Mouse (Mus musculus) stomach, embryonic 15.5 days (tissue): Measurements from ENCODE around the gene Lgals1. TPM values are rescaled to one million over a fixed set of nuclear protein-coding genes. Genes with fewer than 3 reads are reported as not detected.

ENCODE experiments used
- ATAC-seq: fragments of 200-750 bp; cut with Nextera tagmentation; 2 replicates; pipeline ENCODE4 v1.8.0; 2017; ENCODE audit warnings: low read depth, moderate number of reproducible peaks, moderate TSS enrichment; ENCODE audit not compliant: insufficient read depth, low FRiP score
- H3K27ac ChIP-seq: fragments of 300-500 bp; sonication (generic); 2 replicates; pipeline ENCODE4 v1.5.1; 2015; ENCODE audit warnings: mild to moderate bottlenecking, inconsistent platforms
- H3K27me3 ChIP-seq: fragments of 300-500 bp; sonication (generic); replicated peaks from 2 replicates; pipeline ENCODE4 v1.6.1; 2015; ENCODE audit warnings: inconsistent platforms
- H3K36me3 ChIP-seq: fragments of 300-500 bp; sonication (generic); 2 replicates; pipeline ENCODE4 v1.6.1; 2015; ENCODE audit warnings: inconsistent platforms
- H3K4me1 ChIP-seq: fragments of 300-500 bp; sonication (generic); 2 replicates; pipeline ENCODE4 v1.6.1; 2015; ENCODE audit warnings: inconsistent platforms
- H3K4me2 ChIP-seq: fragments of 300-500 bp; sonication (generic); 2 replicates; pipeline ENCODE4 v1.6.1; 2015; ENCODE audit warnings: mild to moderate bottlenecking, inconsistent platforms
- H3K4me3 ChIP-seq: fragments of 300-500 bp; sonication (generic); replicated peaks from 2 replicates; pipeline ENCODE4 v1.5.1; 2015; ENCODE audit warnings: inconsistent platforms
- H3K9ac ChIP-seq: fragments of 300-500 bp; sonication (generic); 2 replicates; pipeline ENCODE4 v1.6.1; 2015; ENCODE audit warnings: inconsistent platforms
- H3K9me3 ChIP-seq: fragments of 300-500 bp; sonication (generic); 2 replicates; pipeline ENCODE4 v1.6.1; 2016; ENCODE audit warnings: inconsistent platforms
- WGBS: fragments of 180-500 bp; shearing (Covaris S2); methylation state at CpG from one replicate; pipeline ENCODE4 v1.1.7; 2015; 5-methylcytosine and 5-hydroxymethylcytosine counted together
- microRNA-seq: library from miRNA; unstranded; fragments of <30 nt; microRNA quantifications from one replicate; pipeline ENCODE4, GENCODE M21; 2016
- polyA plus RNA-seq: library from polyadenylated mRNA; unstranded; fragments of >200 nt; fragmentation: Nextera tagmentation; extraction: Ambion mirVana; gene quantifications from 2 replicates; pipeline ENCODE4 v1.2.1, GENCODE M21; 2015

Lgals1 gene
- polyA plus RNA-seq, 1 experiment from 2014 or later = 1,476 TPM

DNA sequence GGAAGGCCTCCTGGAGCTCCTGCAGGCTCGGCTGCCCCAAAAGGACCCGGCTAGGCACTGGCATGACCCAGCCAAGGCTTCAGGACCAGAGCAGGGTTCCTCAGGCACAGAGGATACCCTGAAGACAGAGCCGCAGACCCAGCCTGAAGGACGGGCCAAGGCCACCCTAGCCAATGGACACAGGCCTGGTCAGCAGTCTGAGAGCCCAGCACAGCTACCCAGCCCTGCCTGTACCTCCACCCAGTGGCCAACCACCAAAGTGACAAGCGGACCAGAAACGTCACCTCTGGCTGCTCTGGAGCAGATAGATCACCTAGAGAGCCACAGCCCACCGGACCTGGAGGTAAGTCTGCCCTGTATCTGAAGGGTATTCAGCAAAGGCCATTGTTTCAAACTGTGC is 47.4 kb downstream of the Lgals1 start:
- peaks cover 7% of the 10 kb centered on the region for H3K4me1 ChIP-seq
- no peaks in the 10 kb centered on the region for H3K27me3 ChIP-seq
- no peak overlapping the region for H3K9ac ChIP-seq
- no peak overlapping the region for H3K4me3 ChIP-seq
- H3K27ac ChIP-seq = no peak overlapping the region
- H3K9me3 ChIP-seq = no peaks in the 10 kb centered on the region
- H3K4me2 ChIP-seq = no peak overlapping the region
- no peaks in the 10 kb centered on the region for H3K36me3 ChIP-seq
- WGBS = 81% methylated on average over 7 of the region's 7 CpGs
- no peak for ATAC-seq

DNA sequence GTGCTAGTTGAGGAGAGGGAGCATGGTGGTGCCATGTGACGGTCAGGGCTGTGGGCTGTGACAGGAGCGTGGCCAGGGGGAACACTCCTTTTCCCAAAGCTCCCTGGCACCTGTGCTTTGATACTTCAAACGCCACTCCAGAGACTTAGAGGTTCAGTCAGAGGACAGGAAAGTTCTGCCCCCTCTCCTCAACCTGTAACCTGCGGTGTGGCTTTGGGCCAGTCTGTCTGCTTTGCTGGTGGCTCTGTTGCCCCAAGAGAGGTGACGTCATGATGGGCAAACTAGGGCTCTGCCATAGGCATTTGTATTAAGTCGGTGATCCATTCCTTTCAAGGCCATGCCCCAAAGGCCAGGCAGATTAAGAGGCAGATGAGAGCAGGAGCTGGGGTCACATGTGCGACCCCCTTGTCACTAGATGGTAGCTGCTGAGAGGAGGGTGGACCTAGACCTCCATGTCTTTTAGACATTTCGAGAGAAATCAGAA is 51.2 kb downstream of the Lgals1 start:
- no peak overlapping the region for H3K9ac ChIP-seq
- no peaks in the 10 kb centered on the region for H3K27me3 ChIP-seq
- no peak for ATAC-seq
- H3K27ac ChIP-seq = no peak overlapping the region
- H3K4me1 ChIP-seq = peaks cover 20% of the 10 kb centered on the region
- no peaks in the 10 kb centered on the region for H3K9me3 ChIP-seq
- no peak overlapping the region for H3K4me3 ChIP-seq
- 83% methylated on average over 8 of the region's 8 CpGs for WGBS
- H3K36me3 ChIP-seq = no peaks in the 10 kb centered on the region
- H3K4me2 ChIP-seq = no peak overlapping the region

DNA sequence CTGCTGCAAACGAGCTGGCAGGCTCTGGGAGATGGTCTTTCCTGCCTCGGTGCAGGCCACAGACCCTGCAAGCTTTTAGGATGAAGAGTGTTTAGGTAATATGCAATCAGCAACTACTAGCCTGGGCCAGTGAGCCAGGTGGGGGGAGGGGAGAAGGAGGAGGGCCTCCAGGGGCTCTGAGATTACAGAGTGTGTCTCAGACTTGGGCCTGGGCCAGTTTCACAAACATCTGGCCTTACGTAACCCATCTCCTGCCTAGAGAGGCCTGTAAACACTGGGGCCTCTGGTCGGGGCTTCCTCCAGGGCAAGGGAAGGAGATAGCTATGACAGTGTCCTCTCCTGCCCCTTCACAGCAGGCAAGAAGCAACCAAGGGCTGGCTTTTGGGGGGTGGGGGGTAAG is 52.4 kb downstream of the Lgals1 start:
- peak overlapping the region; percentile 74 for H3K27ac ChIP-seq
- H3K4me3 ChIP-seq = no peak overlapping the region
- no peaks in the 10 kb centered on the region for H3K27me3 ChIP-seq
- peak; percentile 40; the same call in 1 of the 2 replicates for ATAC-seq
- H3K4me2 ChIP-seq = peak overlapping the region; percentile 25; the same call in 1 of the 2 replicates
- peaks cover 25% of the 10 kb centered on the region for H3K4me1 ChIP-seq
- 3% methylated on average over 4 of the region's 4 CpGs for WGBS
- no peak overlapping the region for H3K9ac ChIP-seq
- no peaks in the 10 kb centered on the region for H3K9me3 ChIP-seq
- H3K36me3 ChIP-seq = no peaks in the 10 kb centered on the region

Small RNAs within 50 kb of the gene (microRNA-seq; reads per million reads assigned to microRNA genes)
- not detected for gene Mir6955

Other genes starting within 250 kb of the Lgals1 start
- 0.10 and 0.12 TPM in 2 replicates for gene Elfn2, start 208.0 kb upstream of the Lgals1 start, polyA plus RNA-seq
- 18.0 and 21.1 TPM in 2 replicates for gene Mfng, start 153.2 kb upstream of the Lgals1 start, polyA plus RNA-seq
- 6.6 and 7.6 TPM in 2 replicates for gene Card10, start 123.7 kb upstream of the Lgals1 start, polyA plus RNA-seq
- gene Cdc42ep1, start 84.1 kb upstream of the Lgals1 start, polyA plus RNA-seq = 54.1 and 62.1 TPM in 2 replicates
- gene Lgals2, start 71.2 kb upstream of the Lgals1 start, polyA plus RNA-seq = 210 and 299 TPM in 2 replicates
- gene Gga1, start 49.5 kb upstream of the Lgals1 start, polyA plus RNA-seq = 47.1 TPM in 2 replicates
- 0.42 and 0.52 TPM in 2 replicates for gene Gm49510, start 27.1 kb upstream of the Lgals1 start, polyA plus RNA-seq
- gene Sh3bp1, start 27.0 kb upstream of the Lgals1 start, polyA plus RNA-seq = 34.8 and 36.9 TPM in 2 replicates
- gene Pdxp, start 12.8 kb upstream of the Lgals1 start, polyA plus RNA-seq = 11.8 and 12.8 TPM in 2 replicates
- 47.4 and 49.9 TPM in 2 replicates for gene Nol12, start 8.2 kb downstream of the Lgals1 start, polyA plus RNA-seq
- 54.4 TPM in 2 replicates for gene Triobp, start 21.0 kb downstream of the Lgals1 start, polyA plus RNA-seq
- 546 and 587 TPM in 2 replicates for gene H1f0, start 101.7 kb downstream of the Lgals1 start, polyA plus RNA-seq
- gene Galr3, start 115.2 kb downstream of the Lgals1 start, polyA plus RNA-seq = 0.68 and 0.89 TPM in 2 replicates
- 49.7 and 51.8 TPM in 2 replicates for gene Ankrd54, start 136.2 kb downstream of the Lgals1 start, polyA plus RNA-seq
- gene Eif3l, start 148.5 kb downstream of the Lgals1 start, polyA plus RNA-seq = 200 and 222 TPM in 2 replicates
- 11.5 and 11.9 TPM in 2 replicates for gene Micall1, start 182.2 kb downstream of the Lgals1 start, polyA plus RNA-seq
- gene Polr2f, start 214.3 kb downstream of the Lgals1 start, polyA plus RNA-seq = 308 and 336 TPM in 2 replicates
- 6.7 and 6.9 TPM in 2 replicates for gene 1700088E04Rik, start 214.5 kb downstream of the Lgals1 start, polyA plus RNA-seq
- gene Sox10, start 238.5 kb downstream of the Lgals1 start, polyA plus RNA-seq = 9.1 and 9.7 TPM in 2 replicates